ENCODE assay signal across 20 mouse cellular contexts in genomic region chr11:20328771-20329170, GRCm38 (mm10). TPM values are rescaled to one million over a fixed set of nuclear protein-coding genes. Genes with fewer than 3 reads are reported as not detected.
DNase-seq lines count a peak whose midpoint lies in the region; ATAC-seq and TF ChIP-seq lines count a peak whose summit lies in the region.
"Had no signal": no experiment of that assay in that cellular context is flagged by ENCODE, and none has a peak within 500 bp of the region (broad histone marks: within the 10 kb centered on the region; RNA-seq: fewer than 3 reads in every experiment).

No protein-coding gene starts in this region.

- TF ChIP-seq RAD21 in MEL (IDR thresholded peaks at IDR 0.05; ENCODE audit: low read depth, low read length) = no peak

- H3K4me2 ChIP-seq in hindbrain, embryonic 16.5 days (ENCODE audit: low read length) = no peak overlapping the region; the same call in 1 of the 2 replicates
- no peak overlapping the region for H3K4me2 ChIP-seq in midbrain, embryonic 13.5 days (replicated peaks)
- H3K4me2 ChIP-seq in midbrain, embryonic 14.5 days (ENCODE audit: low read length) = no peak overlapping the region
- H3K4me2 ChIP-seq: embryonic facial prominence, embryonic 13.5 days; forebrain, embryonic 12.5 days had no signal

- H3K79me2 ChIP-seq in MEL (ENCODE audit: control insufficient read depth, insufficient read depth, low read length, poor library complexity) = peaks cover 50% of the 10 kb centered on the region

- H3K36me3 ChIP-seq in hindbrain, embryonic 16.5 days (ENCODE audit: control insufficient read depth, insufficient read depth, low read length) = no peaks in the 10 kb centered on the region; the same call in 1 of the 2 replicates
- H3K36me3 ChIP-seq in hindbrain, embryonic 10.5 days = no peaks in the 10 kb centered on the region
- no peaks in the 10 kb centered on the region for H3K36me3 ChIP-seq in midbrain, embryonic 13.5 days
- H3K36me3 ChIP-seq in midbrain, embryonic 14.5 days (ENCODE audit: control insufficient read depth, insufficient read depth, low read length) = no peaks in the 10 kb centered on the region
- H3K36me3 ChIP-seq in MEL (ENCODE audit: control insufficient read depth in 1 of 2, insufficient read depth in 2 of 2, low read length in 2 of 2) = peaks cover 3 to 38% of the 10 kb centered on the region in 2 experiments; a peak in 3 of 4 replicates
- H3K36me3 ChIP-seq: embryonic facial prominence, embryonic 13.5 days; forebrain, embryonic 12.5 days; heart, embryonic 12.5 days; hindbrain, embryonic 15.5 days had no signal

- no peak for TF ChIP-seq EP300 in MEL (IDR thresholded peaks at IDR 0.05; ENCODE audit: low read depth in 1 of 2, low read length in 2 of 2)

- no peak for TF ChIP-seq POLR2A in MEL (IDR thresholded peaks at IDR 0.05; ENCODE audit: control insufficient read depth in 1 of 2, insufficient read depth in 1 of 2, low read depth in 1 of 2, low read length in 2 of 2, poor library complexity in 1 of 2)

- H3K9me3 ChIP-seq in hindbrain, embryonic 16.5 days (ENCODE audit: control insufficient read depth, low read length) = no peaks in the 10 kb centered on the region
- no peaks in the 10 kb centered on the region for H3K9me3 ChIP-seq in hindbrain, embryonic 10.5 days
- H3K9me3 ChIP-seq in midbrain, embryonic 13.5 days = no peaks in the 10 kb centered on the region
- no peaks in the 10 kb centered on the region for H3K9me3 ChIP-seq in midbrain, embryonic 14.5 days (ENCODE audit: control insufficient read depth, low read length)
- H3K9me3 ChIP-seq in MEL (replicated peaks; ENCODE audit: insufficient read depth, low read length) = no peaks in the 10 kb centered on the region
- H3K9me3 ChIP-seq: embryonic facial prominence, embryonic 13.5 days; forebrain, embryonic 12.5 days; heart, embryonic 12.5 days; hindbrain, embryonic 15.5 days had no signal

- H3K27ac ChIP-seq in hindbrain, embryonic 16.5 days (ENCODE audit: low read depth, low read length) = 0 out of 2 replicates have a peak overlapping the region, but pooled peaks have one; percentile 39
- H3K27ac ChIP-seq in hindbrain, embryonic 10.5 days = no peak overlapping the region
- peak overlapping the region; percentile 21; the same call in 1 of the 2 replicates for H3K27ac ChIP-seq in midbrain, embryonic 13.5 days
- no peak overlapping the region; the same call in 1 of the 2 replicates for H3K27ac ChIP-seq in midbrain, embryonic 14.5 days (replicated peaks; ENCODE audit: low read depth, low read length)
- no peak overlapping the region for H3K27ac ChIP-seq in MEL (ENCODE audit: control insufficient read depth, low read depth, low read length)
- H3K27ac ChIP-seq: embryonic facial prominence, embryonic 13.5 days; forebrain, embryonic 12.5 days; heart, adult 2 months; hindbrain, embryonic 15.5 days had no signal

- ATAC-seq in hindbrain, embryonic 16.5 days = no peak
- no peak for ATAC-seq in midbrain, embryonic 13.5 days
- ATAC-seq in midbrain, embryonic 14.5 days (ENCODE audit: low FRiP score, low TSS enrichment) = no peak
- ATAC-seq: forebrain, embryonic 16.5 days had no signal

- no peaks in the 10 kb centered on the region for H3K27me3 ChIP-seq in hindbrain, embryonic 16.5 days (replicated peaks; ENCODE audit: control insufficient read depth, insufficient read depth, low read length)
- no peaks in the 10 kb centered on the region for H3K27me3 ChIP-seq in hindbrain, embryonic 10.5 days (ENCODE audit: insufficient read depth, poor library complexity, severe bottlenecking)
- no peaks in the 10 kb centered on the region for H3K27me3 ChIP-seq in midbrain, embryonic 13.5 days
- no peaks in the 10 kb centered on the region for H3K27me3 ChIP-seq in midbrain, embryonic 14.5 days (ENCODE audit: control insufficient read depth, insufficient read depth, low read length)
- H3K27me3 ChIP-seq in MEL (ENCODE audit: control insufficient read depth in 1 of 2, insufficient read depth in 2 of 2, low read length in 2 of 2) = no peaks in the 10 kb centered on the region
- H3K27me3 ChIP-seq: CH12.LX; embryonic facial prominence, embryonic 13.5 days; forebrain, embryonic 12.5 days; hindbrain, embryonic 15.5 days had no signal

- no peak for TF ChIP-seq CTCF in MEL (IDR thresholded peaks at IDR 0.05 in 2 of 3, conservative IDR thresholded peaks at IDR 0.05 in 1 of 3; ENCODE audit: control insufficient read depth in 1 of 3, insufficient read depth in 1 of 3, low read depth in 2 of 3, low read length in 3 of 3, poor library complexity in 1 of 3, severe bottlenecking in 1 of 3)

- H3K4me1 ChIP-seq in hindbrain, embryonic 16.5 days (ENCODE audit: control insufficient read depth, insufficient read depth, low read depth, low read length) = peaks cover 22% of the 10 kb centered on the region
- H3K4me1 ChIP-seq in hindbrain, embryonic 10.5 days (replicated peaks) = peaks cover 38% of the 10 kb centered on the region
- H3K4me1 ChIP-seq in midbrain, embryonic 13.5 days (replicated peaks) = peaks cover 38% of the 10 kb centered on the region
- H3K4me1 ChIP-seq in midbrain, embryonic 14.5 days (ENCODE audit: control insufficient read depth, insufficient read depth, low read length) = peaks cover 37% of the 10 kb centered on the region
- peaks cover 19 to 41% of the 10 kb centered on the region in 2 experiments for H3K4me1 ChIP-seq in MEL (ENCODE audit: control insufficient read depth in 1 of 2, insufficient read depth in 2 of 2, low read length in 2 of 2)

- WGBS in hindbrain, embryonic 16.5 days = 85% methylated on average over 6 of the region's 6 CpGs
- 94% methylated on average over 6 of the region's 6 CpGs for WGBS in hindbrain, embryonic 10.5 days
- WGBS in midbrain, embryonic 13.5 days = 93% methylated on average over 6 of the region's 6 CpGs
- 88% methylated on average over 6 of the region's 6 CpGs for WGBS in midbrain, embryonic 14.5 days

- no peak overlapping the region for H3K4me3 ChIP-seq in hindbrain, embryonic 16.5 days (ENCODE audit: low read length)
- no peak overlapping the region for H3K4me3 ChIP-seq in hindbrain, embryonic 10.5 days
- H3K4me3 ChIP-seq in midbrain, embryonic 13.5 days (replicated peaks) = no peak overlapping the region
- no peak overlapping the region for H3K4me3 ChIP-seq in midbrain, embryonic 14.5 days (replicated peaks; ENCODE audit: low read depth, low read length)
- no peak overlapping the region for H3K4me3 ChIP-seq in MEL (ENCODE audit: control insufficient read depth in 1 of 2, insufficient read depth in 1 of 2, low read depth in 2 of 2, low read length in 2 of 2)
- H3K4me3 ChIP-seq: embryonic facial prominence, embryonic 13.5 days; forebrain, embryonic 12.5 days; heart, adult 2 months; heart, embryonic 12.5 days; hindbrain, embryonic 15.5 days had no signal

- no peak for DNase-seq in hindbrain, embryonic 10.5 days (ENCODE audit: low spot score)
- DNase-seq in midbrain, embryonic 14.5 days = no peak
- peak; percentile 18 for DNase-seq in MEL (ENCODE audit: low read depth, low spot score)
- peak; percentile 4 for DNase-seq in naive thymus-derived CD4-positive, alpha-beta T cell, adult 2 months (ENCODE audit: low read depth)
- DNase-seq: adrenal gland, adult 2 months; adrenal gland, postnatal 25 days; cerebellum, adult 18-20 months; cerebellum, adult 9-11 months; cerebellum, postnatal 36 days; gastrocnemius, postnatal 10 days; heart, adult 2 months; heart, postnatal 36 days had no signal

- H3K9ac ChIP-seq in hindbrain, embryonic 16.5 days (ENCODE audit: low read depth, low read length) = no peak overlapping the region
- H3K9ac ChIP-seq in midbrain, embryonic 13.5 days (replicated peaks) = no peak overlapping the region
- H3K9ac ChIP-seq in midbrain, embryonic 14.5 days (replicated peaks; ENCODE audit: low read length) = no peak overlapping the region
- no peak overlapping the region for H3K9ac ChIP-seq in MEL (ENCODE audit: control insufficient read depth, low read depth, low read length, poor library complexity, severe bottlenecking)
- H3K9ac ChIP-seq: embryonic facial prominence, embryonic 13.5 days; forebrain, embryonic 12.5 days; heart, embryonic 12.5 days; hindbrain, embryonic 15.5 days had no signal

TF ChIP-seq in MEL, 35 proteins besides CTCF, POLR2A, EP300 and RAD21:
- TF ChIP-seq NRF1 (IDR thresholded peaks at IDR 0.05; ENCODE audit: insufficient read depth, low read depth, low read length, poor library complexity, severe bottlenecking) (no peak), BHLHE40 (IDR thresholded peaks at IDR 0.05; ENCODE audit: borderline replicate concordance, low read depth, low read length) (no peak)

RNA-seq across cellular contexts. Expression of gene Slc1a4, which starts 3.7 kb away (rescaled TPM):
- 79.4 and 82.1 TPM in 2 replicates for polyA plus RNA-seq in hindbrain, embryonic 16.5 days (2015; fragmentation: Nextera tagmentation; extraction: Ambion mirVana)
- 15.3 and 15.7 TPM in 2 replicates for polyA plus RNA-seq in hindbrain, embryonic 10.5 days (2016; fragmentation: Nextera tagmentation; extraction: Ambion mirVana)
- polyA plus RNA-seq in midbrain, embryonic 13.5 days (2015; fragmentation: Nextera tagmentation; extraction: Ambion mirVana) = 32.9 and 33.1 TPM in 2 replicates
- 37.6 and 55.6 TPM in 2 replicates for polyA plus RNA-seq in midbrain, embryonic 14.5 days (2014; fragmentation: Nextera tagmentation; extraction: Ambion mirVana)
- 21.7 and 40.8 TPM in 2 replicates for total RNA-seq in MEL (2012; rRNA removed)
- polyA plus RNA-seq in MEL (2012; ENCODE audit: insufficient read depth in 1 of 2, insufficient read length in 2 of 2, low read depth in 1 of 2, low replicate concordance in 2 of 2, missing spikeins in 1 of 2) = 10 to 100 TPM in 1 of 2 experiments, not detected in 1; 32.3 TPM

Comparison
In these comparisons a context has a peak if more than half of its experiments do, and no peak if none do; other contexts are left out.
1. H3K27ac ChIP-seq: peak in hindbrain, embryonic 16.5 days (single experiment) and midbrain, embryonic 13.5 days (single experiment); none in hindbrain, embryonic 10.5 days (single experiment), midbrain, embryonic 14.5 days (single experiment) and MEL (single experiment).
2. DNase-seq: peak in MEL (single experiment) and naive thymus-derived CD4-positive, alpha-beta T cell, adult 2 months (single experiment); none in hindbrain, embryonic 10.5 days (single experiment) and midbrain, embryonic 14.5 days (single experiment).